Mouse (Mus musculus): ENCODE data around the gene Pcnp.

Pcnp gene

GRCm38 (mm10) chr16:56036501-56036900 lies 7.0 kb upstream of the Pcnp start:
- peak; percentile 51 for DNase-seq (ENCODE audit: low read depth, low spot score)

DNA sequence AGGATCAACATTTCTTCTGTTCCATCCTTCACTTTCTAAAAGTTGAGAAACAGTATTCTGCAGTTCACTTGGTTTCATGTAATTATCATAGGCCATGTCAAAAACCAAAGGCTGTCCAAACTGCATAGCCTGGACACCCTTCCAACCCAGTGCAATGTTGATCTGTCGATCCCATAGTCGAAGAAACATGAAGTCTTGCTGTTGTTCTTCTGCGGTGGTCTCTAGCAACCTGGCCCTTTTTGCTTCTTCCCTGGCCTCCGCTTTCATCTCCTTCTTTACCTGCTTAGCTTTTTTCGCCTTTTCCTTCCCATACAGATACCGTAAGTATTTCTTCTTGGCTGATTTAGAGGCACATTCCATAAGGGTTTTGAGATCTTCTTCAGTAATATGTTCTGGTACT lies 5.0 kb upstream of the Pcnp start:
- no peak for DNase-seq (ENCODE audit: low read depth, low spot score)

GRCm38 (mm10) chr16:56028722-56029551 lies 602 bp downstream of the Pcnp start:
- DNase-seq (ENCODE audit: low read depth, low spot score), result peak; percentile 61

DNA sequence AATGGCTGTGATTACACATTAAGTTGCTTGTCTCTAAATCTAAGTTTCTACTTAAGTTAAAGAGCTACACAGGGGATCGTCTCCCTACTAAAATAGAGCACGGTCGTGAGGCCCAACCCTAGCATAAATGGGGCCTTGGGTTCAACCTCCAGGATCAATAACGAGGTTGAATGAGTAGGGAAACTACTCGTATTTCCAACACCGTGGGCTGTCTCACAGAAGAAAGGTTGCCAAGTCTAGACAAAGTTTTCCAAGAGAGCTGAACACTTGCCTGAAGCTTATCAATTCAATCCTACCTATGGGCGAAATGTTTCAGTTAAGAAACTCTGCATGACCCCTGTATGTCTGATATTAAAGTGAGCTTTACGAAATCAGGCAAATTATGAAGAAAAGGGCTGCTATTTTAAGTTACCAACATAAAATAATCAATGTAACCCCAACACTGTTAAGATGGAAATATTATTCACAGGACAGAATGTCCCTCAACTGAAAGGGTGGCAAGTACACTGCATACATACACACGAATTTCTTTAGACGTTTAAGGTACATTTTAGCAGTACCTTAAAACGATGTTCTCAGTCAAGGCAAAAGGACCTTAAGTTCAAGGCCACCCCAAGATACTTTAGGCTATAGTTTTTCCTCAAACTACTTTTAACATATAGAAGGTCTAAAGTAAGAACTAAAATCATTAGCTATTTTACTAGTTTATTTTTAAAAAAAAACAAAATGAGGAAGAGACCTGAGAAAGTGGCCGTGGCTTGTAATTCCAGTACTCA lies 1.5 kb downstream of the Pcnp start:
- DNase-seq (ENCODE audit: low read depth, low spot score), result no peak

DNA sequence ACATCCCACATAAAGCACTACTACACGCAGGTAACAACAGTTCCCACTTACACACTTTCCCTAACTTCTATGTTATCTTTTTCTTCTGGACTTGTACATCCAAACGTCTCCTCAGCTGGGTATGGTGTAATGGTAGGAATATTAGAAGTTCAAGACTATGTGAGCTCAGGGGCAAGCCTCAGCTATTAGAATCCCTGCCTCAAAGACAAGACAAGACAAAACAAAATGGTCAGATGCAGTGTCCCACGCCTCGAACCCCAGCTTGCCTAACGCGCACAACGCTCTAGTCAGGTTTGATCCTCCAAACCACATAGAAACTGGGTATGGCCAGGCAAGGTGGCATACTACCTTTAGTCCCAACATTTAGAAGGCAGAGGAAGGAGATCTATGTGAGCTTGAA lies 9.9 kb downstream of the Pcnp start:
- no peak for DNase-seq (ENCODE audit: low read depth, low spot score)

DNA sequence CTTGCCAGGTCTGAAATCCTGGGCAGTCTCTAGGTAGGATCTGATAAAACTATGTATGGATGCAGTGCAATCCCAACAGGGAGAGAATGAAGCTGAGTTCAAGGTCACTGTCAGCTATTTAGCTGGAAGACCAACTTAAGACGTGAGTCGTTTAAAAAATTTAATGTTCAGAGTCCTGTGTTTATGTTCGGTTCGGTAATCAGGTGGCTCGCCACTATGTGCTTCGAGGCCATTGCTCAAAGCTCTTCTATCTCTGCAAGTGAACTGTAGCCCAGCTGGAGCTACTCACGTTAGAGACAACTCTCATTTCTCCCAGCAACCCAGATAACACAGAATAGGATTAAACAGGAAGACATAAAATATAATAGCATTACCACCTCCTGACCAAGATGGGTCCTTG lies 15.5 kb downstream of the Pcnp start:
- DNase-seq (ENCODE audit: low read depth, low spot score), result no peak

DNA sequence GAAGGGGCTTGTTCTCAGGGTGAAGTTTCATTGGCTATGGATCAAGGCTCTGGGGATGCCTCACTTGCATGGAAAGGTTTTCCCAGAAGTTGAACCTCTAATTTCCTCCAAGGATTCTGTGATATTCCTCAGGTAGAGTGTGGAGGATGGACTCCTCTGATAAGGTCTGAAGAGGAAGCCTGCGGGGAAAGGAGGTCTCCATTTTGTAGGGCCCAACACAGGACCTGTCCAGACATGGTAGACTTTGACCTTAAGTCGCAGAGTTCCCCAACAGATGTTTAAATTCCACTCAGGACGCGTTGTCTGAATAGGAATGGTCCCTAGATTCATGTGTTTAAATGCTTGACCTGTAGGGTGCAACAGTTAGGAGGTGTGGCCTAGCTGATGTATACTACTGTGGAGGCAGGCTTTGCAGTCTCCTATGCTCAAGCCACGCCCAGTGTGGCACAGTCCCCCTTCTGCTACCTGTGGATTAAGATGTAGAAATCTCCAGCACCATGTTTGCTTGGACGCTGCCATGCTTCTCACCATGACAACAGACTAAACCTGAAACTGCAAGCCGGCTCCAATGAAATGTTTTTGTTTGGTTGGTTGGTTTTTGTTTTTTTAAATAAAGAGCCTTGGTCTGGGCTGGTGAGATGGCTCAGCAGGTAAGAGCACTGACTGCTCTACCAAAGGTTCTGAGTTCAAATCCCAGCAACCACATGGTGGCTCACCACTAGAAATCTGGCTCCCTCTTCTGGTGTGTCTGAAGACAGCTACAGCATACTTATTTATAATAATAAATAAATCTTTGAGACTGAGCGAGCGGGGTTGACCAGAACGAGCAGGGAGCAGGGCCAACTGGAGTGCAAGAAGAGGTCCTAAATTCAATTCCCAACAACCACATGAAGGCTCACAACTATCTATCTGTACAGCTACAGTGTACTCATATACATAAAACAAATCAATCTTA lies 16.5 kb downstream of the Pcnp start:
- DNase-seq (ENCODE audit: low read depth, low spot score), result peak; percentile 68

DNA sequence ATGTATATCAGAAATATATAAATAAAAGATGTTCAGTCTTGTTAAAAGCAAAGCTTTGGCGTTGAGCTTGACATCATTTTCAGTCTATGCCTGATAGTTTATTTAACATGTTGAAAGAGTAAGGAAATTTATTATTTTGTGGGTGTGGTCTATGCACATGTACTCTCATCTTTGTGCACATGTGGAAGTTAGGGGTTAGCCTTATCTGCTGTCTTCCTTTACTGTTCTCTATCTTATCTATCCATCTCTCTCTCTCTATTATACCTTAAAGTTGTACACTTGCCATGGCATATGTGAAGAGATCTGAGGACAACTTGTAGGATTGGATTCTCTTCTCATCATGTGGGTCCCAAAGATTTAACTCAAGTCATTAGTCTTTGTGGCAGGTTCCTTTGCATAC lies 20.7 kb downstream of the Pcnp start:
- DNase-seq (ENCODE audit: low read depth, low spot score), result no peak

DNA sequence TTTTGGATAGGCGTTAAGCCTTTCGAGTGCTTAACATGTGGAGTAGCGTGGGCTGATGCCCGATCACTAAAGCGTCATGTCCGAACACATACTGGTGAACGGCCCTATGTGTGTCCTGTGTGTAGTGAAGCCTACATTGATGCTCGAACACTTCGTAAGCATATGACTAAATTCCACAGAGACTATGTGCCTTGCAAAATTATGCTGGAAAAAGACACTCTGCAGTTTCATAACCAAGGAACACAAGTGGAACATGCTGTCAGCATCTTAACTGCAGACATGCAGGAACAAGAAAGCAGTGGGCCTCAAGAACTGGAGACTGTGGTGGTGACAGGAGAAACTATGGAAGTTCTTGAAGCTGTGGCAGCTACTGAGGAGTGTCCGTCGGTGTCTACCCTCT lies 22.7 kb downstream of the Pcnp start:
- no peak for DNase-seq (ENCODE audit: low read depth, low spot score)

DNA sequence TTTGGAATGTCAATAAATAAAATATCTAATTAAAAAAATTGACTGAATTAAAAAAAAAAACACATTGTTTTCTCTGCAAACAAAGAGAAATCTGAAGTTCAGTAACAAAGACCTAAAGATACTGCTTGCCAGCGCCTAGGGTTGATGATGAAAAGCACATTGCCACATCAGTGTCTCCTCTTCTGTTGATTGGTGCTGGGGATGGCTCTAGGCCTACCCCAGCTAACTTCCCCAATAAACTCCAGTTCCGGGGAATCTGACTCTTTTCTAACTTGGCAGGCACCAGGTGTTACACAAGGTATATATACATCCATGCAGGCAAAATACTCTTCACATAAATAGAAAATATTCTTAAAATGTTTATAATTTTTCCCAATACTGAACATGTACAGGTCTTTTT lies 35.3 kb downstream of the Pcnp start:
- no peak for DNase-seq (ENCODE audit: low read depth, low spot score)

DNA sequence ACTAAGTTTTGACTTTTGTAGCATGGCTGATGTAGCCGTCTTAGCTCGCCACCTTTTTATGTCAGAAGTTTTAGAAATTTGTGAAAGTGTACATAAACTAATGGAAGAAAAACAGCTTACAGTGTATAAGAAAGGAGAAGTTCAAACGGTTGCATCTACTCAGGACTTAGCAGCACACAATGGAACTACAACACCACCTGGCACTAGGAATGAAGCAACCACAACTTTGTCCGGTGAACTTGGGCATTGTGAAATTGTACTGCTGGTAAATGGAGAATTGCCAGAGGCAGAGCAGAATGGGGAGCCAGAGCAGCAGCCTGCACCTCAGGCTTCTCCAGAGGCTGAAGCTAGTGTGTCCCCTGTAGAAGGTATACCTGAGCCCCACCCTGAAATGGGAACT lies 39.2 kb downstream of the Pcnp start:
- no peak for DNase-seq (ENCODE audit: low read depth, low spot score)

GRCm38 (mm10) chr16:55986001-55986400 lies 43.5 kb downstream of the Pcnp start:
- DNase-seq (ENCODE audit: low read depth, low spot score), result no peak

- DNase-seq (ENCODE audit: low read depth, low spot score), result peak; percentile 53
These were observed 54.6 kb downstream of the Pcnp start for GRCm38 (mm10) chr16:55974903-55975285.

GRCm38 (mm10) chr16:55974256-55974902 lies 55.2 kb downstream of the Pcnp start:
- DNase-seq (ENCODE audit: low read depth, low spot score), result peak; percentile 94

- DNase-seq (ENCODE audit: low read depth, low spot score), result peak; percentile 99
These were observed 55.9 kb downstream of the Pcnp start, which contains the start of gene Zbtb11 for GRCm38 (mm10) chr16:55973431-55974255. TSS of gene Zbtb11 (plus strand) at chr16:55973883.

DNA sequence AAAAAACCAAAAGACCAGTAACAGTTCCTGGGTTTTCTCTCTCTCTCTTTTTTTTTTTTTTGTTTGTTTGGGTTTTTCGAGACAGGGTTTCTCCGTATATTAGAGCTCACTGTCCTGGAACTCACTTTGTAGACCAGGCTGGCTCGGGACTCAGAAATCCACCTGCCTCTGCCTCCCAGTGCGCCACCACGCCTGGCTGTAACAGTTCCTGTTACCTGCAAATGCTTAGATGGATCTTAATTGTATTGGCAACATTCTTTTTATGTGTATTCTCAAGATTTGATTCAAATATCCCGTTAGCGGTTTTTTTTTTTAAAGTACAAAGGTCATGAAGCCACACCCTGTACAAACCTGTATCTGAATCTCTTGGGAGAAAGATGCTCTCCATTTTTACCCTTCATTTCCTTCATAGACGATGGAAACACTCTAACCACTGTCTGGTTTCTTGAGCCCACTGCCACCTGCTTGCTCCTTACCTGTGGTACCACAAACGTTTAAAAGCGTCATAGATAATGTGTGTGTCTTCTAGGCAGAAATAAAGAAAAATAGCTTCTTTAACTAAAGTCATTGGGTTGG lies 56.8 kb downstream of the Pcnp start:
- DNase-seq (ENCODE audit: low read depth, low spot score), result no peak

DNA sequence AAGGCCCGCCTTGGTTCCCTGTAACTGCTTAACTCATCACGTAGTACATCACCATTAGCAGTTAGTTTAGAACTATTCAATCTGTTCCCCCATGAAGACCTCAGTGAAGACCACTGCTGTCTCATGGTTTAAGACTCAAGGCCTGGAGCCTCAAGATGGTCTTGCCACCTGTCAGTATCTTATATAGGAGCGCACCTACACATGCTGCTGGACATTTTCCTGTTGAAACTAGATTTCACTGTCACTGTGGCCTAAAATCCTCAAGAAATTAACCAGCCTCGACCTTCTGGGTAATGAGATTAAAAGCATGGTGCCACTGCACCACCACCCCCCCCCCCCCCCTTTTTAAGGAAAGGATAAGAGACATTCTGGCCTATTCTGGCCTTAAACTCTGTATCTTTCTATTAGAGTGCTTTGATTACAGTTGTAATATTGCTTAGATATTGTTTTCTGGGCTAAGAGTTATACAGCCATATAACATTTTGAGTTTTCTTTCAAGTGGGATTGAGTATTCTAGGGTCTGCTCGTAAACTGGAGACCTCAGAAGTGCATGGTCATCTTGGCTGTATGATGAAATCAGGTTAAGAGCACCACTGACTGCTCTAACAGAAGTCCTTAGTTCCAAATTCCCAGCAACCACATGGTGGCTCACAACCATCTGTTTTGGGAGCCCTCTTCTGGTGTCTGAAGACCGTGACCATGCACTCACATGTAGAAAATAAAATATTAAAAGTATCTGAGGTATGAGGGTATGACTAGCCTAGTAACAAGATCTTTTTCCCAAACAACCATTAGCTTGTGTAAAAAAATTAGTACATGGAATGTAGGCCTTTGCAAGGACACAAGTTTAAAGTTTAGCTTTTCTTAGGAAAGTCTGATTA lies 57.6 kb downstream of the Pcnp start:
- DNase-seq (ENCODE audit: low read depth, low spot score), result no peak

DNA sequence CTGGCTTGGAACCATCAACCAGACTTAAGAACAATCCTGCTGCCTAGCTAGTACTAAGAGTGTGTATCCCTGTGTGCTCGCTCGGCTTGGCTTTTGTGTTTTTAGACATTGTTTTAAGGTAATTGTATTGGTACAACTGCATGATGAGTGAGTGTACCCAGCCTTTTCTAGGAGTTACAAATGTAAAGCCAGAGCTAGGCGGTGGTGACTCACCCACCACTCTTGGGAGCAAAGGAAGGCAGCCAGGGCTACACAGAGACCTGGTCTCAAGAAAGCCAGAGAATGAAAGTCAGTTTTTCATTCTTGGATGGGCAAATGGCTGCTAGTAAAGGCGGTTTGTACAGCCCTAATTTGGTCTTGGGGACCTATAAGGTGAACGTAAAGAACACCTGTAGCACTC lies 59.1 kb downstream of the Pcnp start:
- no peak for DNase-seq (ENCODE audit: low read depth, low spot score)

- DNase-seq (ENCODE audit: low read depth, low spot score), result peak; percentile 84
These were observed 60.4 kb downstream of the Pcnp start for GRCm38 (mm10) chr16:55969147-55969546.

Measured in ZHBTc4 (cell line).